Mouse (Mus musculus) right cerebral cortex, postnatal 14 days (tissue): Measurements from ENCODE around the gene Tanc1.

Source experiments
- DNase-seq: peaks from one replicate; pipeline ENCODE4 v3.0.0; 2022

Tanc1 gene

DNA sequence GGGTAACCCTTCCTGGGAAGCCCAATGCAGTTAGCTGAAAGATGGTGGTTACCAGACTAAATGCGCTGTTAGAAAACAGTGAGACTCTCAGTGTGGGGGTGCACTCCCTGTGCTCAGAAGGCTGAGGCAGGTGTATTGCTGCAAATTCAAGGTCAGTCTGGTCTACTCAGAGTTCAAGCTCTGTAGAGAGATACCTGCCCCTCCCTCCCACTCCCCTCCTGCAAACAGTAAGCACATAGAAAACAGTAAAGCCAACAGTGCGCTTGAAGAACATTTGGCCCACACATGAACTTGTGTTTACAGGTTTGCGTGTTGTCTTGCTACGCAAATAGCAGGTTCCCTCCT, 73.7 kb downstream of the Tanc1 start:
- DNase-seq: no peak

DNA sequence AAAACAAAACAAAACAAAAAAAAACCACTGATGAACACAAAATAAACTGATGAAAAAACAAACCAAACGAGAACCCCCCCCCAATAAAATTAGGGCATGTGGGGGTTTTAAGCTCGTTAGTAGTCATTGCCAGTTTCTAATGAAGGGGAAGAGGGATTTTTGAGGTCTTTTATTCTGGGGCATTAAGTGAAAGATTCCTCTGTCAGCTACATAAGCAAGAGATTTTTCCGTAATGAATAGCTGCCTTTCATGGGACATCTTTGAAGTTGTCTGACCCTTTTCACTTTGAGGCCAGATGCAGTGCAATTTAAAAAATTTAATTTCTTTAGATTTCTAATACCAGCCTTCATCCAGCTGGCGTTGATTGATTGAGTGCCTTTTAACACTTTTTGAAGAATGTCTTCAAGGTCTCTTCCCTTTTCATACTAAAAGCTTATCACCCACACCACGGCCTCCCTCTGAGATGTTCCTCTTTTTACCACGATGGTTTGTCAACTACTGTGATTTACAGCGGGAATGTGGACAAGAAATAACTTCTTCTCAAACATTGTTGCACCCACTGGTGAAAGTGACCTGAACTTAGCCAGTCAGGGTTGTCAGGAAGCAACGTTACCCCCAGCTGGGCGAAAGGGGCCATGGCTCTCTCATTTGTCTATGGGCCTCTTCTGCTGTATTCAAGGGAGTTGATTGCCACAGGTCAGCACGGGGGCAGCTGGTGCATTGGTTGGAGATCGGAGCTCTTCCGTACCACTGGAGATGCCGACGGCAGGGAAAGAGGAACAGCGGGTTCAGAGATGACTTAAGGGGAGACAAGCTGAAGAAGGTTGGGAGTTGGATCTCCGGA, 76.6 kb downstream of the Tanc1 start:
- DNase-seq: no peak

DNA sequence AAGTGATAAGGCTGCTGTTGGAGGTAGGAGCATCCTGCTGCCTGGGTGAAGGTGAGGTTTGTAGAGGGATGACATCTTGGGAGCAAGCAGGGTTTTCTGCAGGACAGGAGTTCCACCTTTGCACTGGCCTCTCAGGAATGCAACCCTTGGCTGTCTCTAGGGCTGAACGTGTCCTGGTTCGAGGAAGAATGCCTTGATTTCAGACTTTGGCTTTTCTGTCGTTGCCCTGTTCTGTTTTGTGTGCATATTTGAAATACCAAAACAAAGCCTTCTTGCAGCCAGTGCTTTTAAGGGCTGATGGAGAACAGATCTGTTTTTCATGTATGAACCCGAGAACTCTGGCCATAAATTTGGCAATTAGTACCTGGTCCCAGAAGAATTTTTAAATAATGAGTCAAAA, 79.3 kb downstream of the Tanc1 start:
- no peak for DNase-seq

DNA sequence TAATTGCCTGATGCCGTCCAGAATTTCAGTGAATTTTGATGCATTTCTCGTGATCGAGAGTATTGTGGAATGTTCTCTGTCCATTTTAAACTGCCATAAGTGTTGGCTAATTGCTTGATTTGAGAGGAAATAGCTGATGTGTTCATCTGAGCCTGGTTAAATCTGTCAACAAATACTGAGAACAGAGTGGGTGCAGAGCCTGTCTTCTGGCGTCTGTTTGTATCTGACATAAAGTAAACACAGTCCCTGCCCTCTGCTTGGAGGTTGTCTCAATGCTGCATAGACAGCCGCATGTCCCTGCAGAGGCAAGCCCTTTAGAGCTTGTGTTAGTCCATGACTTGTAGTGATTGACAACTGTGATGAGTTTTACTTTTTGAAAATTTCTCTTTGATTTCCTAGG, 81.6 kb downstream of the Tanc1 start:
- no peak for DNase-seq

DNA sequence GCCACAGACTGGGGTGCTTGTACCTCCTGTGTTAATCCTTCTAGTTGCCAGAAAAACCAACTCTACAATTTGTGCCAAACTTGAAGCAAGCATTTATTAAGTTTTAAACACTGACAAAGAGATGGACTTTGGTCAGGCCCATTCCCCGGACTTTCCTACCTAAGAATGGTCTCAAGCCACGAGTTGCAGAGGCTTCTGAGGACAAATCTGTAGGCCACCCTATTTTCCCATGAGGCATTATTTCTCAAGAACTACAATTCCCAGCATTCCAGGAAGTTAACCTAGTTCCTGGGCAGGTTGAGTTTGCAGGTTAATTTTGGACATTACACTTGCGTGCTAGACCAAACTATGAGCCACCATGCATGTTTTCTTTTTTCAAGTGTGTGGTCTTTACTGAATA, 85.3 kb downstream of the Tanc1 start:
- DNase-seq: no peak

DNA sequence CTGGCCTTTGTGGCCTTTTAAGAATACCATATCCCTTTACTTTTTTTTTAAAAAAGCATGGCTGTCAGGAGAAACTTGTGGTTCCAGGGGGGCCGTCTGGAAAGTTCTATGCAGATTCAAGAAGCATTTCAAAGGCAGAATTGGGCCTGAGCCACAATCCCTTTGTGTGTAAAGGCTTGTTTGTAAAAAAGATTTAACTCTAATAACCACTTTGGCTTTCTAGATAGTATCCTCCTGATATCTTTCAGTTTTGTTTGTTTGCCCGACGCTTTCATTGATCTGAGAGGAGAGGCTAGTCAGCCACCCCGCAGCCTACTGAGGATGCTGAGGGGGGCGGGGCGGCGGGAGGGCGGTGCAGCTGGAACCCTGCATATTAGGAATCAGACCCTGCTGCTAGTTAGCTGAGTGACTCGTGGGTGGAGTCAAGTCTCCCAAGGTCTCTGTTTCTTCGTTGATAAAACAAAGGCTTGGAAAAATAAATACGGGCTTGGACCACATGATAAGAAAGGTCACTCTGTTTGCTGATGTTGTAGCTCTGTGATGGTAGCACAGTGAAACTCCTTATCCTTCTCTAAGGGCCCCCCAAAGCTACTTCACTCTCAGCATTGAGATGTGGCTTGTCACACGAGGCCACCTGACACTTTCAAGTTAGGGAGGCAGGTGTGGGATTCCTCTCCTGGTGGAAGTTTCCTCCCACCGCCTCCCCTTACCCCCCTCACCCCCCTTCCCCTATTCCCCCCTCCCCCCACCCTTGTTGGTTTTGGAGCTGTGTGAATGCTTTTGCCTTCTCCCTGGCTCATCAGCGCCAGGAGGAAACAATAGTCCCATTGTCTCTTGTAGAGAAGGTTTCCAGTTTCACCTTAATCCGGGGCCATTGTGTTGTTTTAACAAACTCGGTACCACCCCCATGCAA, 86.1 kb downstream of the Tanc1 start:
- DNase-seq: no peak

DNA sequence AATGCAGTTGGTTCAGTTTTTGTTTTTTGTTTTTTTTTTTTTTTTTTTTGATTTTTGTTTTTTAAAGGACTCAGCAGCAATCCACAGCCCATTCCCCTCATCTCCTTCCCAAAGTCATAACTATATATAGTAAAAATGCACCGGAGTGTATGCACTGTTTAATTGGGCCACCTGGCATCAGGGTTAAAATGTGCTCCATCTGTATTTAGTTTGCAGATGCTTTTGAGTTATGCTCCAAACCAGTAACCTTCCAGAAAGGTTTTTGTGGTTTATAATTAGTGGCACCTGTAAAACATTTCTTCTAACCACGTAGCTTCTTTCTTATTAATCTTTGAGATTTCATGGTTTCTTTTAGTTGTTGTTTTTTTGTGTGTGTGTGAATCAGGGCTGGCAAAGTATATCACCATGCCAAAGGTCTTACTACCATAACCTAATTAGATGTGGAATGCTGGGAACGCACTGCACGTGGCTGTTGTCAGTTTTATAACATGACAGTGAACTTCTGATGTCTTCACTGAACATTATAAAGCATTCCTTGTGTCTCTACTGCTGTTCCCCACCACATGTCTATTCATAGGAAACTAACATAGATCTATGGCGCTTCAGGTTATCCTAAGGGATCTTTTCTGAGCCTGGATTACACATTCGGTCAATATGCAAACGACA, 86.9 kb downstream of the Tanc1 start:
- no peak for DNase-seq

DNA sequence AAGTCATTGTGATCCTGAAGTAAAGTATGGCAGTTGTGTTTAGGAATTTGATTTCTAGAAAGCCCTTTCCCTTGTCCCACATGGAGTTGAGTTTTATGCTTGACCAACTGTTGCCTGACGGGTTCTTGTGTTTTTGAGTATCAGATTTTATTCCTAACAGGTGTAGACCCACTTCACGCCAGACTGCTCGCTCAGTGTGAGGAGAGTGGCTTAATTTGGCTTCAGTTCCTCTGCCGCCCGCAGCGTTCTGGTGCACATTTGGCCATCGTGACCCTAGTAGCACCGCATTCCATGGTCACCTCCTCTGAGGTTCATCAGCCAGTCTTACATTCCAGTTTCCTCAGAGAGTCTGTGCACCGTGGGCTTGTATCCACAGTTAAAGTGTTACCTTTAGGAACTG, 88.1 kb downstream of the Tanc1 start:
- no peak for DNase-seq

DNA sequence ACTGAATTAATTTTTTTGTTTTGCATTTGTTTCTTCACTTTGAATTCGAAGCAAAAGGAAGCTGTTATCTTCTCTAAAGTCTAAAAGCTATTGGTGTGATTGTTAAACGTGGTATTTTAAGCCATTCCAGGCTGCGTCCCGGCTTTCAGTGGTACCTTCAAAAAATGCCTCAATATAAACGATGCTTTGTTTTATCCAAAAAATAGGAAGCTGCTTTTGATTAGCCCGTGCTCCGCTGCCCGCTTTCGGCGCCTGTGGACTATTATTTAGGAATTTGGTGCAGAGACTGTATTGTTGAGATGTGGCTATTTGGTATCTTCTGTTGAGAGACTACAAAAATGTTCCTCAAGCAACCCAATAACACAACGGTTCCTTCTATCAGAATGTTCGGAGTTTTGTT, 93.4 kb downstream of the Tanc1 start:
- DNase-seq: no peak

DNA sequence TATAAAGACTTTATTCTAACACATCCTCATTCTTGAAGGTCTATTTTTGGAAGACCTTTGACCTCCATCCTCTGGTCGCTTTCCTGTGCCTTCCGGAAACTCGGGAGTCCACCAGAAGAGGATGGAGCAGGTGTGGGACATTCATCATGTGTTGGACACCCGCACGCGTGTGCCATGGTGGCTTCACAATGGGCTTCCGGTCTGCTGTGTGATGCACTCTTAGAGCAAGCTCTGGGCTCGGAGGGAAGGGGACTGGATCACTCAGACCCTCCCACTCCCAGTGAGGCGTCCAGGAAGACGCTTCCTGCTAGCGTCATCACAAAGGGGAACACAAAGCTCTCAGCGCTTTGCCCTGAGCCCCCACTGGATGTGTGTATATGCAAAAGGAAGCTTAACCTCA, 95.0 kb downstream of the Tanc1 start:
- no peak for DNase-seq

DNA sequence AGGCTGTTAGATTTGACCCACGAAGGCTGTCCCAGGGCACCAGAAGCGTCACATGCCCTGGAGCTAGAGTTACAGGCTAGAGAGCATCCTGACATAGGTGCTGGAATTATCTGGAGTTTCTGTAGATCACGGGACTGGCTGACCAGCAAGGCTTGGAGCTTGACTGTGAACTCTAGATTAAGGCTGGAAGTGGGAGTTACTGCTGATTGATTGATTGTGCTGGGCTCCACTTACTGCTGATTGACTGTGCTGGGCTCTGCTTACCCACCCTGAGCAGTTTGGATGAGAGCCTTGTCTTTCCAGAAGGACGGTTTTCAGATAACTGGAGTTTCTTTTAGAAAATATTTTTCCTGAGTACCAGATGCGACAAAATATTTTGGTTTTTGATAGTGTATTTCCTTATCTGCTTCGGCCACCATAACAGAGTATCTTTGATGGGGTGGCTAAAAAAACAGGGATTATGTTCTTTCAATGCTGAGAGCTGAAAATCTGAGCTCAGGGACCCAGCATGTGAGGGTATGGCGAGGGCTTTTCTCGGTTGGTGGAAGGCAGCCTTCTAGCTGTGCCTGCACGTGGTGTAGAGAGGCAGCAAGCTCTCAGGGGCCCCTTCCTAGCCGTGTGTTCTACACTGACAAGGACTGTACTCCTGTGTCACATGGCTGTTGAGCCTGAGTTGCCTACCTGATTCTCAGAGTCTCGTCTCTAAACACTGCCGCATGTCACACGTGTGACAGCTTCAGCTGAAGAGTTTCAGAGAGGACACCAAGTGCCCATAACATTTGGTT, 96.3 kb downstream of the Tanc1 start:
- no peak for DNase-seq

DNA sequence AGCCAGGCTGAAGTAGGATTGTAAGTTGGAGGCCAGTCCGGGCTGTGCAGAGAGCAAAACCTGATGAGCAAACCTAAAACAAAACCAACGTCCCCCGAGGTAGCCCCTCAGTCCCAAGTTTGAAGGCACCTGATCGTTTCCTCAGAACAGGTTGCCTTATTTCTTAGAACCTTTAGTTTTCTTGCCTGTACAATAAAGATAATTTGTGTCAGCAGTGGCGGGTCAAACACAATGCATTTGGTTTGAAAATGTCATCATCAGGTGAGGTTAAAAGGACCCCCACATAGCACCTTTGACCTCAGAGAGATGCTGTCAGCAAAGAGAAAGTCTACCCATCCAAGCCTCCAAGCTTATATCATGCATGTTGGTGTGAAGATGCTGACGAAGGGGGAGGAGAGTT, 98.9 kb downstream of the Tanc1 start:
- no peak for DNase-seq

DNA sequence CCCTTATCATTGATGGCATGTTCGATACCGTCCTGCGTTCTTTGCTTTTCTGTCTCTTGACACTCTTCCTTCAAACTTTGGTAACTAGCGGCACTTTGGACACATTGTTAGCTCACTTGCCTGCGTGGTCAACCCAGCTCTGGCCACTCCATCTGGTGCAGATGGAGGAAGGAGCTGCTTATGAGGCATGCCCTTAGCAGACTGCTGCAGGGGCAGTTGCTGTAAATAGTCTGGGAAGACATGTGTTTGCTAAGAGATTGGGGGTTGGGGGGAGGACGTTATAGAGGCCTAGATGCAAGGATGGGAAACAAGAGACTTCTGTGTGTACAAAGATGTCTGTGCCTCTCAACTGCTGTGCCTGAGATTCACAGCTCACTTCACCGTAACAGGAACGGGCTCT, 100.2 kb downstream of the Tanc1 start:
- DNase-seq: no peak

DNA sequence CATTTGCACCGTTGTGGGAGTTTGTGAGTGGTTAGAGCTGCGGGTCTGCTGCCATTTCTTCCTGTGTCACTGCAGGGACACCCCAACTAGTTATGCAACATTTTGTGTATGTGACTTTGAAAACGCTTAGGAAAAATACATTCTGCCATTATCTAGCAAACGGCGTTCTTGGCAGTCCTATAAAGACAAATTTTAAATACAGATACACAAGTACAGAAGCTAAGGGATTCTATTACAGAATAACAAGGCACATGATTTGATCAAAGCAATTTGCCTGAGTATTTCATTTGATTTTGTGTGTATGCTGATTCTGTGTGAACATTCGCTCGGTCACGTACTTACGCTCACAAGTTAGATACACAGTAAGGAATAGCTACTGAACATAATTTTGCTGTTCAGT, 100.6 kb downstream of the Tanc1 start:
- no peak for DNase-seq

DNA sequence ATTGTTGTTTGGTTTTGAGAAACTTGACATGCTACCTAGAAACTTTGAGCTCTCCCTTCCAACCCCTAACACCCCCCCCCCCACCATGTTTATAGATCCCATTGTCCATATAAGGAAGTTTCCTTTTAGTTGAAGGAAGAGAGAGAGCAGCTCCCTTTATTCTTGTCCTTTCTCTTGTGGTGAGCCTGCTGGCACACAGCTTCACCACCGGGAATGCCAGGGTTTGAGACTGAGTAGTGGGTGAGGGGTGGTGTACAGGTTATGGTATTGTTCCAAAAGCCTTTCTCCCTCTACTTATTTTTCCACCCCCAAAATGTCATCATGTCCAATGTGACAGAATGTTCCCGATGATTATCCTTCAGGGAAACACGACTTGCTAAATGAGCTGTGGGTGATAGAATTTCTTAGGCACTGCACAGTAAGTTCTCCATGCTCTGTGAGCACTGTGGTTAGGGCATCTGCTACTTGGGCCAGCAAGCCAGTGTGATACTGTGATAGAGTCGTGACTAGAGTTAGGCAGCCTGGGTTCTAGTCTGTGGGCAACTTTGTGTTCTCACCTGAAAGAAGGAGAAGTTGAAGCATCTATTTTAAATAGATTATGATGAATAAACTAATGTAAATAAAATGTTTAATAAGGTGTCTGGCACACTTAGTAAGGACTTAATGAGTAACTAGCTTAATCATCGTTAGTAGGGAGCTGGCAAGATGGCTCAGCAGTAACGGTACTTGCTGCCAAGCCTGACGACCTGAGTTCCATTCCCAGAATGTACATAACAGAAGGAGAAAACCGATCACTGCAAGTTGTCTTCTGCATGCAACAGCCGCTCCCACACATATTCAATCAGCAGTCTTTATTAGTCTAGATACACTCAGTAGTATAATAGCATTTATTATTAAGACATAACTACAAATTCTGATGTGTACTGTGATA, 102.0 kb downstream of the Tanc1 start:
- DNase-seq: no peak

DNA sequence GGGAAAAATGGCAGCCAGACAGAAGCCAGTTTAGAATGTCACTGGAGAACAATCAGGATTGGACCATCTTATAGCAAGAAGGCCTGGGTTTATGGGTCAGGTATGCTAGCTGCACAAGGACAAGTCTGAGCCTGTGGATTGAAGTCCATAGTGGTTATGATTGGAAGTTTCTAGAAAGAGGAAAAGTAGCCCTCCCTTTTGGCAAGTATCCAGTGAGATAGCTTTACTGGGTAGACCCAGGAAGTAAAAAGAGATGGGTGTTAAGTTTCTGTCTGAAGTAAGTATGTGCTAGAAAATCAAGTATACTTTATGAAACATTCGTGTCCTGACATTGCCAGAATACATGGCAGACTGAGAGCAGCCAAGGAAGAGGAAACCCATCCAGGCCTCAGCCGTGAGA, 103.2 kb downstream of the Tanc1 start:
- no peak for DNase-seq

DNA sequence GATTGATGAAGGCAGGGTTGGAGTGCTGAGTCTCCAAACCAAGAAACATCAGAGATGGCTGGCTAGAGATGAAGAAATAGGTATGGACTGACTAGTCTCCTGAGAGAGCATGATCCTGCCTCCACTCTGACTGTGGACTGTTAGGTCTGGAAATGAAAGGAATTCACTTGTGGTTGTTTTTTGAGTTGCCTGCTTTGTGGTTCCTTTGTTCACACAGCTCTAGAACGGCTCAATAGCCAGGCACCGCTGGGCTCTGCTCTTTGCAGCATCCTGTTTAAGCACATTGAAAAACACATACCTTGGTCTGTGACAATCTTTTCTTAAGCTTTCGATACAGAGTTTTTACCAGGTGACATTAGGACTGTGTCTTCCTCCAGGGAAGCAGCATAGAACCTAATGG, 104.6 kb downstream of the Tanc1 start:
- no peak for DNase-seq

DNA sequence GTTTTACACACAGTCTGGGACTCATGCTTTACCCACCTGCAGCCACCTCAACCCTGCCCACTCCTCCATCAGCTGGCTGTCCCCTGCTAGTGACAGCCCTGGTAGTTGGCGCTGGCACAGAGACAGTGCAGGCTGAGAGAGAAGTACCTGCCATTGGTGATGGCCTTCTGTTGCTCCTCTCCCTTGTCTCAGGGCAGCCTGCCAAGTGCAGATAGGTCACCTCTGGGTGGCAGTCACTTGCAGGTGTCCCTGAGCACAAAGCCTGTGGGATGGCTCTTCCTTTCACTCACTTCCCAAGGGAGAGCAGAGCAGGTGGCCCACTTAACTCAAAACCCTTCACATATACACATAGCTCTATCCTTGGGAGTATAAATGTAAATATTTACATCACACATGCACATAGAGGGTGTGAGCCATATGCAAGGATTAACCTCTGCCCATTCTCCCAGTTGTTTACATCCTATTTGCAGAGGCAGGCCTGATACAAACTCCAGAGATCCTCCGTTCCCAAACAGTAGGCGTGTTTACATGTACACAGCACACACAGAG, 106.0 kb downstream of the Tanc1 start:
- DNase-seq: no peak

DNA sequence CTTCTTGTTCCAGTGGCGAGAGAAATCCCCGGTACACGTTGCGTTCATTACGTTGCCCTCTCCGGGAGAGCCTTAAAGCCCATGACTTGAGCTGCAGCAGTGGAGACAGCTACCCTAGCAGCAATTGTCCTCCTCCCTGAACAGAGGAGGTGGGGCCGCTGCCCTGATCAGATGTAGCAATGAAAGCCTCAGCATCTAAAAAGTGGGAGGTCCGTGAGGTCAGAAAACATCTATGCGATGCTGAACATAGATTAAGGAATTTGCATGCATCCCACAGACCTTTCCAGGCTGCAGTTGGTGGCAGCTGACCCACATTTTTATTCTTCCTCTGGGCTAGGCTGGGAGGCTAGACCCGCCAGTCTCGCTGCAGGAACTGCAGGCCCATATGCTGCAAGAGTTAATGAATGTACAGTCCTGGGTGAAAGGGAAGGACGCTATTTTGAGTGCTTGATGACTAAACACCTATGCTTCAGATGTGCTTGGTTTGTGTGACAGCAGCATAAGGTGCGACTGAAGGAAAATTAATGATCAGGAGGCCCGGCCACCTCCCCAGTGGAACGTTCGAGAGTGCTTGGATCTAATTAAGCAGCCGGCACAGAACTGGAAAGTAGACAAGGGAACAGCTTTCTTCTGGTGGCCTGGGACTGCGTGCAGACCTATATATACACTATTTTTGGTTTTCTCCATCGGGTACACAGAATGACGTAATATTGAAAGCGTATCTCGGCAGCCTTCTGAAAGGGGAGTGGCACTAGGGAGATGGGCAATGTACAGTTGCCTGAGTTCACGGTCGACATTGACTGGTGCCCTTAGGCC, 107.0 kb downstream of the Tanc1 start:
- no peak for DNase-seq

DNA sequence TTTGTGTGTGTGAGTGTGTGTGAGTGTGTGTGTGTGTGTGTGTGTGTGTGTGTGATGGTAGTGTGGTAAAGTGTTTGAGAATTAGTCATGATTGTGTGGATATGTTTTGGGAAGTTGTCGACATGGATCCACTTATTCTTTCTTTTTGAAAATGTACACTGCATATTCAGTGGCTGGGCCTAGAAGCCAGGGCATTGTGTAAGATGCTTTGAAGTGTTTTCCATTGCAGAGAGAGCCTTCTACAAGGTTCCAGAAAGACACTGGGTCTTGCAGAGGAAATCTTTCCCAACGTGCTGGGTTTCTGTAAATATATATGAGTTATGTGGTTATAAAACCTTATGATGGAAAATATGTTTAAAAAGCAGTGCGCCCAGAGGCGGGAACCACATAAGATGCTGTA, 108.0 kb downstream of the Tanc1 start:
- DNase-seq: no peak

DNA sequence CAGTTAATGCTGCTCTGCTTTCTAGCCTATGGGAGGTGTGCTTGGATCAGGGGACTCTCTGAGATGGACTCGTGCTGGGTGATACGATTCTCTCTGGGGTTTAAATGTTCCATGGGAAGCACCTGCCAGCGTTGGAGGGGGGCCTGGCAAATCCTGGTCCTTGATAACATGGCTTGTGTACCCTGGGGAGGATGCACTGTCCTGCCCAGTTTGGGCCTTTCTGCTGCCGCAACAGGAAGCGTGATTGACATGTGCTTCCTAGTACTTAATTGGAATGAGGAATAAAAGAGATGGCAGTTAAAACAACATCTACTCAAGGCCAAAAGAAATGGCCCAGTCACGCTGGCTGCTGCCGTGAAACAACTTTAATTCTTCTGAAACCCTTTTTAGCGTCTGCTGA, 109.3 kb downstream of the Tanc1 start:
- no peak for DNase-seq
